Mouse (Mus musculus): ENCODE measurements around the gene Zfp791. TPM values are rescaled to one million over a fixed set of nuclear protein-coding genes. Genes with fewer than 3 reads are reported as not detected.

Gene Zfp791
- total and polyA plus RNA-seq, 2 experiments, result 0.38 to 2.8 TPM

DNA sequence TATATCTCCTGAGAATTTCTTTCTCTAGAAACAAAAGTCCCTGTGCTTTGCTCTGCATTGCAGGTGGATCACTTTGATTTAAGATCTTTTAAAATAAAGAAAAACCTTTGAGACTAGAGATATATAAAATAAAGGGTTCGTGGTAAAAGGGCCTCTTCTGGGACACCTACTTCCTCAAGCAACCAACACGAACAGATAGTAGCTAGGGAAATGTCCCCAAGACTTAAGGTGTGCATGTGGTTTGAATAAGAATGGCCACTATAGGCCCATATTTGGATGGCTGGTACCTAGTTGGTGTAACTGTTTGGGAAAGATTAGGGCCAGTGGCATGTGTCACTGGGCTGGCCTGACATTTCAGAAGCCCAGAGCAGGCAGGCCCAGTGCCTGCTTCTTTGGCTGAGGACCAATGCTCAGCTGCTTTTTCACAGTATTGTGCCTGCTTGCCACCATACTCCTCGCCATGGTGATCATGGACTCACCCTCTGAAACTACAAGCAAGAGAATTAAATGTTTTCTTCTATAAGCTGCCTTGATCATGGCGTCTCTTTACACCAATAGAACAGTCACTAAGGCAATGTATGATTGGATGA, 22.7 kb downstream of the Zfp791 start:
- TF ChIP-seq POLR2A (IDR thresholded peaks at IDR 0.05; ENCODE audit: extremely low read depth, insufficient read depth, low read length) (no peak), CTCF (IDR thresholded peaks at IDR 0.05; ENCODE audit: low read depth, low read length) (no peak)
- Histone ChIP-seq H3K9ac (ENCODE audit: low read depth, low read length) (no peak overlapping the region), H3K79me2 (ENCODE audit: control insufficient read depth, insufficient read depth, low read length) (no peaks in the 10 kb centered on the region), H3K27me3 (ENCODE audit: control insufficient read depth, insufficient read depth, low read length) (no peaks in the 10 kb centered on the region), H3K4me1 (ENCODE audit: control insufficient read depth, insufficient read depth, low read length) (no peaks in the 10 kb centered on the region), H3K4me3 (ENCODE audit: insufficient read depth, low read depth, low read length) (no peak overlapping the region), H3K27ac (replicated peaks; ENCODE audit: insufficient read depth, low read depth, low read length) (no peak overlapping the region), H3K36me3 (ENCODE audit: control insufficient read depth, insufficient read depth, low read length) (peaks cover 8% of the 10 kb centered on the region; the same call in 1 of the 2 replicates)
- no peak for DNase-seq (ENCODE audit: extremely low read depth, low read depth, low spot score)
- 87% methylated on average over 4 of the region's 4 CpGs for WGBS

DNA sequence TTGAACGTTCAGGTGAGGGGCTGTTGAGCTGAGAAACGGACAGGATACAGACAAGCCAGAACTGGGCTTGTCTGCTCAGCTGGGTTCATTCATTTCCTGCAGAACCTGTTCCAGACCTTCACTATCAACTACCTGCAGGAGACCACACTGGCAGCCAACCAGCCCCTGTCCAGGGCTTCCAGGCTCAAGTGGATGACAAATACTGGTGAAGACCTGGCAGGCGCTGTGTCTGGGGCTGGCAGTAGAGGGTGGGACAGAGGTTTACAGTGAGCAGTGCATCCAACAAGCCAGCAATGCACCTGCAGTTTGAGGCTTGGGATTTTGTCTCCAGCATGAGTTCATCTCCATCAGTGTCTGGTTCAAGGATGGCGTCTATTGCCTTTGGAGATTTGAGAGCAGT, 26.0 kb downstream of the Zfp791 start:
- no peaks in the 10 kb centered on the region for H3K4me1 ChIP-seq (ENCODE audit: control insufficient read depth, insufficient read depth, low read length)
- WGBS, result 89% methylated on average over 4 of the region's 4 CpGs
- H3K27ac ChIP-seq (replicated peaks; ENCODE audit: insufficient read depth, low read depth, low read length), result no peak overlapping the region
- no peak for TF ChIP-seq CTCF (IDR thresholded peaks at IDR 0.05; ENCODE audit: low read depth, low read length)
- TF ChIP-seq POLR2A (IDR thresholded peaks at IDR 0.05; ENCODE audit: extremely low read depth, insufficient read depth, low read length), result no peak
- no peaks in the 10 kb centered on the region for H3K27me3 ChIP-seq (ENCODE audit: control insufficient read depth, insufficient read depth, low read length)
- H3K79me2 ChIP-seq (ENCODE audit: control insufficient read depth, insufficient read depth, low read length), result no peaks in the 10 kb centered on the region
- H3K9ac ChIP-seq (ENCODE audit: low read depth, low read length), result no peak overlapping the region
- peaks cover 18% of the 10 kb centered on the region for H3K36me3 ChIP-seq (ENCODE audit: control insufficient read depth, insufficient read depth, low read length)
- H3K4me3 ChIP-seq (ENCODE audit: insufficient read depth, low read depth, low read length), result no peak overlapping the region
- DNase-seq (ENCODE audit: extremely low read depth, low read depth, low spot score), result no peak

DNA sequence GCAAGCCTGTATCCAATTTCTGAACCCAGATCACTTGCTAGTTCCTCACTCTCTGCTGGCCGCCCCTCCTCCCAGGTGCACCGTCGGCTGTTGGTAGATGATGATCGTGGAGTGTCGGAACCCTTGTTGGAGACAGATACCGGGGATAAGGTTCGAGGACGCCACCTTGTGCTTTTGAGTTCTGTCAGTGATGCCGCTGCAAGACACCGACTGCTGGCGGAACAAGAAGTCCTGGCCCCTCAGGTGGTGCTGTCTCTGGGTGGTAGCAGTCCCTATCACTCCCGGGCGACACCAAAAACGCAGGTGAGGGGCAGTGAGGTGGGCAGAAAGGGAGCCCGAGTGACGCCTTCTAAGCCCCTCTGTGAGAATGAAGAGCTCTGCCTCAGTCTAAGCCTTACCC, 26.7 kb downstream of the Zfp791 start:
- TF ChIP-seq POLR2A (IDR thresholded peaks at IDR 0.05; ENCODE audit: extremely low read depth, insufficient read depth, low read length) (no peak), CTCF (IDR thresholded peaks at IDR 0.05; ENCODE audit: low read depth, low read length) (no peak)
- H3K36me3 ChIP-seq (ENCODE audit: control insufficient read depth, insufficient read depth, low read length), result peaks cover 18% of the 10 kb centered on the region
- no peaks in the 10 kb centered on the region for H3K27me3 ChIP-seq (ENCODE audit: control insufficient read depth, insufficient read depth, low read length)
- H3K9ac ChIP-seq (ENCODE audit: low read depth, low read length), result no peak overlapping the region
- no peak overlapping the region for H3K27ac ChIP-seq (replicated peaks; ENCODE audit: insufficient read depth, low read depth, low read length)
- WGBS, result 93% methylated on average over 16 of the region's 16 CpGs
- no peak overlapping the region for H3K4me3 ChIP-seq (ENCODE audit: insufficient read depth, low read depth, low read length)
- DNase-seq (ENCODE audit: extremely low read depth, low read depth, low spot score), result no peak
- H3K79me2 ChIP-seq (ENCODE audit: control insufficient read depth, insufficient read depth, low read length), result no peaks in the 10 kb centered on the region
- H3K4me1 ChIP-seq (ENCODE audit: control insufficient read depth, insufficient read depth, low read length), result no peaks in the 10 kb centered on the region

DNA sequence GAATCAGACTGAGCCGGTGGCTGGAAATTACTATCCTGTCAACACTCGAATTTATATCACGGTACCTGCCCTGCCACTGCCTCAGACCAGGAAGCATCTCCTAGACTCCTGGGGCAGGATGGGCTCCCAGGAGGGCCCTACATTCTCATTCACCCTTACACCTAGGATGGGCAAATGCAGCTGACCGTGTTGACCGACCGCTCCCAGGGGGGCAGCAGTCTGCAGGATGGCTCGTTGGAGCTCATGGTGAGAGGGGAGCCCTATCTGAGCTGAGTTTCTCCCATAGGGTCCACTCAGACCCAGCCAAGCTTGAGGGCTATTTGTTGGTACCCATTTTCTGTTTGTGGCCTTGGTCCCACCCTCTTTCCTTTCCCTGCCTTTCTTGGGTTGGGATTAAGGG, 27.3 kb downstream of the Zfp791 start:
- TF ChIP-seq CTCF (IDR thresholded peaks at IDR 0.05; ENCODE audit: low read depth, low read length), result no peak
- TF ChIP-seq POLR2A (IDR thresholded peaks at IDR 0.05; ENCODE audit: extremely low read depth, insufficient read depth, low read length), result no peak
- Histone ChIP-seq H3K27me3 (ENCODE audit: control insufficient read depth, insufficient read depth, low read length) (no peaks in the 10 kb centered on the region), H3K9ac (ENCODE audit: low read depth, low read length) (no peak overlapping the region), H3K27ac (replicated peaks; ENCODE audit: insufficient read depth, low read depth, low read length) (no peak overlapping the region), H3K79me2 (ENCODE audit: control insufficient read depth, insufficient read depth, low read length) (no peaks in the 10 kb centered on the region), H3K4me3 (ENCODE audit: insufficient read depth, low read depth, low read length) (no peak overlapping the region), H3K36me3 (ENCODE audit: control insufficient read depth, insufficient read depth, low read length) (peaks cover 18% of the 10 kb centered on the region), H3K4me1 (ENCODE audit: control insufficient read depth, insufficient read depth, low read length) (no peaks in the 10 kb centered on the region)
- 94% methylated on average over 7 of the region's 7 CpGs for WGBS
- DNase-seq (ENCODE audit: extremely low read depth, low read depth, low spot score), result no peak

DNA sequence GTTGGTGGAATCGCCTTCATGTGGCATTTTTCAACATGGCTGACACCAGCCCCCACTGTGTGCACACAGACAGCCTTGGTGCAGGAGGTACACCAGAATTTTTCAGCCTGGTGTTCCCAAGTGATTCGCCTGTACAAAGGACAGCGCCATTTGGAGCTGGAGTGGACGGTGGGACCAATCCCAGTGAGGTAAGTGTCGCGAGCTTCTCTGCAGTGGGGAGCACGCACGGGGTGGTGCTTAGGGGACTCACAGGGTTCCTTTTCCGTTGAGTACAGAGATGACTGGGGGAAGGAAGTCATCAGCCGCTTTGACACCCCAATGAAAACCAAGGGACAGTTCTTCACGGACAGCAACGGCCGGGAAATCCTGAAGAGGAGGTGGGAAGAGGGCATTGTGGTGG, 27.8 kb downstream of the Zfp791 start:
- H3K4me1 ChIP-seq (ENCODE audit: control insufficient read depth, insufficient read depth, low read length), result no peaks in the 10 kb centered on the region
- H3K27ac ChIP-seq (replicated peaks; ENCODE audit: insufficient read depth, low read depth, low read length), result no peak overlapping the region
- H3K9ac ChIP-seq (ENCODE audit: low read depth, low read length), result no peak overlapping the region
- DNase-seq (ENCODE audit: extremely low read depth, low read depth, low spot score), result no peak
- TF ChIP-seq POLR2A (IDR thresholded peaks at IDR 0.05; ENCODE audit: extremely low read depth, insufficient read depth, low read length) (no peak), CTCF (IDR thresholded peaks at IDR 0.05; ENCODE audit: low read depth, low read length) (no peak)
- peaks cover 18% of the 10 kb centered on the region for H3K36me3 ChIP-seq (ENCODE audit: control insufficient read depth, insufficient read depth, low read length)
- H3K4me3 ChIP-seq (ENCODE audit: insufficient read depth, low read depth, low read length), result no peak overlapping the region
- 94% methylated on average over 13 of the region's 13 CpGs for WGBS
- no peaks in the 10 kb centered on the region for H3K79me2 ChIP-seq (ENCODE audit: control insufficient read depth, insufficient read depth, low read length)
- H3K27me3 ChIP-seq (ENCODE audit: control insufficient read depth, insufficient read depth, low read length), result no peaks in the 10 kb centered on the region

DNA sequence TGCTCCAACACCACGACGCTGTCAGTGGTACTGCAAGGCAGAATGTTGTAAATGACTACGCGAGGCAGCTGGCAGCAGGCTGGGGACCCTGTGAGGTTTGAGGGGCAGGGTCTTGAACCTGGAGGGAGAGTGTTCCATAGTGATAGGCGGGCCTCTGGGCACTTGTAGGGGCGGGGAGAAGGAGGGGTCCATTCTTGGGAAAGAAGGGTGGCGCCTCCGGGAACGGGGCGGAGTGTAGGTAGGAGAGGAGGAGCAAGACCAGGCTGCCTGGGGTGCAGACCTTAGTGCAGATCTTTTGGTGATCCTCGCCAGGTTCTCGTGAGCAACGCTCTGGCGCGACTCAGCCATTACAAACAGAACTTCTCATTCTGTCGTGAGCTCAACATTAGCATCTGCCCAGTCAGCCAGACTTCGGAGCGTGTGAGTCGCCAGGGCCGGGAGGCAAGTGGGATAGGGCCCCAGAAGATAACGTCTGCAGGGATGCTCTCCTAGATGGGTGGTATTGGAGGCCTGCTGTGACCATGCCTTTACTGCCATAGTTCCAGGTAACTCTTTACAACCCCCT, 31.3 kb downstream of the Zfp791 start:
- Histone ChIP-seq H3K4me1 (ENCODE audit: control insufficient read depth, insufficient read depth, low read length) (no peaks in the 10 kb centered on the region), H3K9ac (ENCODE audit: low read depth, low read length) (no peak overlapping the region), H3K79me2 (ENCODE audit: control insufficient read depth, insufficient read depth, low read length) (no peaks in the 10 kb centered on the region), H3K36me3 (ENCODE audit: control insufficient read depth, insufficient read depth, low read length) (peaks cover 31% of the 10 kb centered on the region), H3K4me3 (ENCODE audit: insufficient read depth, low read depth, low read length) (no peak overlapping the region), H3K27ac (replicated peaks; ENCODE audit: insufficient read depth, low read depth, low read length) (no peak overlapping the region), H3K27me3 (ENCODE audit: control insufficient read depth, insufficient read depth, low read length) (no peaks in the 10 kb centered on the region)
- 80% methylated on average over 21 of the region's 21 CpGs for WGBS
- TF ChIP-seq CTCF (IDR thresholded peaks at IDR 0.05; ENCODE audit: low read depth, low read length), result no peak
- TF ChIP-seq POLR2A (IDR thresholded peaks at IDR 0.05; ENCODE audit: extremely low read depth, insufficient read depth, low read length), result no peak
- DNase-seq (ENCODE audit: extremely low read depth, low read depth, low spot score), result no peak

Measured in liver, adult 2 months (tissue).